Mouse (Mus musculus) heart, adult 9 months (tissue): Measurements from ENCODE around the gene Peli1.

Source experiments
- DNase-seq, 2 experiments: peaks; one replicate each; pipeline ENCODE4 v3.0.0; 2022; ENCODE audit warnings: low spot score in 2 of 2

Peli1 gene

DNA sequence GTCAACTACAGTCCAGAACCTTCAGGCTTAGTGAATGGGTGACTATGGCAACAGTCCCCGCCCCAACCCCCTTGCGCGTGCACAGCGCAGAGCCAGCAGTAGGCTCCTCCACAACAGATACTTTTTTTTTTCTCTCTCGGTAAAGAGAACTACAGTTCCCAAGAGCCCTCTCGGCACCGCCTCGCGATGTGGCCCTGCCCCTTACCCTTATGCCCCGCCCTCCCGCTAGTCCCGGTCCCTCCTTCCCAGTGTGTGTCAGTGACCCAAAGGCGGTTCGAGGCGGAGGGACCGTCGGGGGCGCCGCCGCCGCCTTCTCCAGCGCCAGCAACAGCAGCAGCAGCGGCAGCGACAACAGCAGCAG is at the start of gene Peli1:
Peli1 (plus strand) TSS at position 225 of the 361 bp plus-strand sequence.
- peak; percentile 94 to 95 for DNase-seq

DNA sequence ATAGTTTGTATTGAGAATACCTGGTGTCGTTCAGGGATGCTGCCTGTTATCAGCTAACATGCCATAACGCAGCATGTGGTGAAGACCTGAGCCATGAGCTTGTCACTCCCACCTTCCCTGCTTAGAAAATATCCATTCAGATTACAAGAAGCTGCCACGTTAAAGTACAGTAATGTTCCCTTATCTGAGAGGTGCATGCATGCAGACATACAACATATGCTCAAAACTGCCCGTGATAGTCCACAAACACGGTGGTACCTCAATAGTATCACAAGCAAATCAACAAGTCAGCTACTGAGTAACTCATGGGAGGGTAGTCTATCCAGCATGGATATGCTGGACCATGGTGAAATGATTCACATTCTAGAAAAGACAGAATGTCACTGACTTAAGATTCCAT is 48.5 kb upstream of the Peli1 start:
- DNase-seq: no peak

DNA sequence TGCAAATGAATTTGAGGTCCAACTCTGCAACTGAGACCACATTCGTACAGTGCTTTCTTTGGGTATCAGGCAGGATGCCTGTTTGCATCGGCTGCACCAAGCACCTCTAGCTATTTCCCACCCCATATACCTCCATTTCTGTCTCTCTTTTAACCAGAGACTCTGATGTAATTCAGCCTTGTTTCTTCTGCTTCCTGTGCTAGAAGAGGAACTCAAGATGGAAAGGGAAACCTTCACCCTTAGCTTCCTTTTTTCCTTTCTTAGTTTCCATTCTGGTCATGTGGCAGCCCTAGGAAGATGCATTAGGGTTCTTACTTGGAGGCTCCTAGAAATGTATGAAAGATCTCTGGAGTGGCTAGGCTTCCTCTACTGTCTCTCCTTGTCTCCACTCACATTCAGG is 44.9 kb upstream of the Peli1 start:
- DNase-seq: peak in 1 of 2 experiments; percentile 40

DNA sequence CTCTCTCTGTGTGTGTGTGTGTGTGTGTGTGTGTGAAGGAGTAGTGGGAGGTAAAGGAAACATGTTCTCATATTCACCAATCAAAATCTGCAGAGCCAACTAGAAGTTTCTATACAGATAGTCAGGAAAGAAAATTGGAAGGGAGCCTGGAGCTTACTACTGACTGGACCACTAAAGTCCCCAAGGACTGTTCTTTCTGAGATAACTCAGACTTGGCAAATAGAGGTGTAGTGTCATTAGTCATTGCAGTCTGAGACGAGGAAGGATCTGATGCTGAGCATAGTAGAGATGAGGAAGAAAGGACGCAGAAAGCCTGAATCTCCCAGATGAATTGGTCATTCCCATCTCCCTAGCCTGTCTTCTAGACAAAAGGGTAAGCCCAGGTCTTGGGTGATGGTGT is 43.2 kb upstream of the Peli1 start:
- DNase-seq: no peak

DNA sequence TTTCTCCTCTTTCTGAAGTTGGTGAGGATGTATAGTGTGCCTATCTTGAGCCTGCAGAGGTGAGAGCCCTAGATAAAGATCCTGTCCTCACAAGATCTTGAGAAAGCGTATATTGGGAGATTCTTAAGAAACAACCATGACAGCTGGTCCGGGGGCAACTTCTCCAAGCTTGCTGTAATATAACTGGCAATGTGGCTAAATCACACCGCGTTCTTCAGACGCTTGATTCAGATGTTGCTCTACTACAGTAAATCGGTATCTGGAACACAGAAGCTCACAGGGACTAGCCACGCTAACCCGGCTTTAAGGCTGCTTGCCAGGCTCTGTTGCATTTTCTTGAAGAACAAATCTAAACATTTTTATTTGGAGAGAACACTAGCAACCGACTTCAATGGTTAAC is 39.4 kb upstream of the Peli1 start:
- no peak for DNase-seq

- no peak for DNase-seq
These were observed 36.5 kb upstream of the Peli1 start for GRCm38 (mm10) chr11:21054587-21054986.

DNA sequence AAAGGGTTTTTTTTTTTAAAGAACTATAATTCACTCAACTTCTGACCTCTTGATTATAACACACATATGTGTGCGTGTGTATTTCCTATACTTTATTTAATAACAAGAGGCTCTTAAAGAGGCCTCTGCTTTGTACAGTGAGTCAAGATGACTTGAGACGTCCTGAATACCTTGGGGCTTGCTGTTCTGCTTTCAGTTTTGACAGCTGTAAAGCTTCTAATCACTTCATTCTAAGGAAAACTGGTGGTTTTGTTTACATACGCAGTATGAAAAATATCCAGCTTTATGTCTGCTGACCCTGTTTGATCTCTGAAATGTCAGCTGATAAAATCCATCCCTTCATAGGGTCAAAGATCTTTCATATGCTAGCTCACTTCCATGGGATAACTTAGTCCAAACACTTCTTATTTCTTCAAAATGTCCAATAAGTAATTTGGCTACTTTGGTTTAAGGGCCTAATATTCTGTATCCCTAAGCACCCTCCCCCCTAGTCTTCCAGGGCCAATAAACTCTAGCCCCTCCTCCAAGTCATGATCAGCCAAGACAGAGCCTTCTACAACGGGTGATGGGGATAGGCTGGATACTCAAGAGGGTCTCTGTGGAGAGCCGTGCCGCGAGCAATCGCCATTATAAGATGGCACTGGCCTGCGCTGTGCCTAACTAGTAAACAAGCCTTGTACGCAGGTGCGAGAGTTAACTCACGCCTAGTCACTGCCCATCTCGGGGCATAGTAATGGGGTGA is 34.8 kb upstream of the Peli1 start:
- DNase-seq: no peak

DNA sequence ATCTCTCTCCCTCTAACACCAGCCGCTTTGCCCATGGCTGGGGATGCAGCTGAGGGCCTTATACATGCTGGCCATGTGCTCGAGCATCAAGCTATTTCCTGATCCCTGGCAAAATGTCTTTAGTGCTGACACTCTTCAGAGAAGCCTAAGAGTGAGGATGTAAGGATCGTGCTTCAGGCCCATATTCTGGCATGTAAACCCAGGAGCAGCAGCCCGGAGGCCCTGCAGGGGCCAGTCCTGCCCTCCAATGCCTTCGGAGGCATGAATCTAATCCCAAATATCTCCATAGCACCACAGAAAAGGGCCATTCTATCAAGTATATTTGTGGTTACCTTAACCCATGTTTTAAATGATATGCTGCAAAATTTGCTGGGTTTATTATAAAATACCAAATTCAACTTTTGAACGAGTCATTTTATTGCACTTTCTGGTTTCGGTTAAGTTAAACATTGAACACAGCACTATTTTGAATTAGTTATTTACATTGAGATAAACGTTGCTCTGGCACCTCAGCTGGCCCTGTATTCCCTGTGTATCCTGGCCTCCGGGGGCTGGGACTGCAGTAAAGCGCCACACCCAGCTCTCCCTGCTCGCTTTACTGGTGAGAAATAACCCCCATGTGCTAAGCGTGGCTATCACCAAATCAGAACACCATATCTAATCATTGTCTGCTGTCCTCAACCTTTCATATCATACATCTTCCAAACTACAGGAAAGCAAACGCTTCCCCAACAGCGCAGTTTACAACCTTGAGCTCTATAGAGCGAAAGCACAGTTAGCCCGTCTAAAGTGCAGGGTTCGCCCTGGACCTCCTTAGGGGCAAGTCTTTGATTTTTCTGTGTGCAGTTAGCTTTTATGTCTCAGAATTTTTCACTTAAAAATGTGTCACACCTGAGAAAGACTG is 33.3 kb upstream of the Peli1 start:
- DNase-seq: no peak

GRCm38 (mm10) chr11:21058415-21058781 is 32.7 kb upstream of the Peli1 start:
- no peak for DNase-seq

DNA sequence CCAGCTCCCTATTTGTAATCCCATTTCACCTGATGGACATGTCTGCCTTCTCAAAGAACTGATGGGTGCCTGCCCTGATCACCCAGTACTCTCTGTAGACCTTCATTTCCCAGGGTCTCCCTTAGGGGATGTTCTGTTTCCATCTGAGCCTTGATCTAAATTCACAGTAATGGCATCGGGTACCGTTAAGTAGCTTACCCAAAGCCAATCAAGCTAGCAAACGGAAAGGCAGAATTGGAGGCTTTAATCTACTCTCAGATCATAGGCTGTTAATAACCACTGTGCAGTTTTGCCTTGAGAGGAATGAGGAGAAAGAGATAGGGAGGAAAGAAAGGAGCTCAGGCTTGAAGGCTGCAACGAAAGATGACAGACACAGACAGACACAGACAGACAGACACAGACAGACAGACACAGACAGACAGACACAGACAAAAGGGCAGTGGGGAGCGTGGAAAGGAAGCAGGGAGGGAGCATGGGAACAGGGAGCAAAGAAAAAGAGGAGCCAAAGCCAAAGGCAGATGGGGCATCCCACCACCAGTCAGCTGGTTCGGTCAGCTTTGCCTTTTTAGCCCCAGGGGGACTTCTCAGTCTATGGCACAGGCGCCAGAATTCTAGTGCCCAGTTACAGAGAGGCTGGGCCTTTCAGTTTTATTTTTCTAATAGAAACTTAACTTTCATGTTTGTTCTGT is 30.6 kb upstream of the Peli1 start:
- DNase-seq: no peak

- DNase-seq: no peak
These were observed 30.1 kb upstream of the Peli1 start for GRCm38 (mm10) chr11:21061075-21061403.

GRCm38 (mm10) chr11:21061431-21061830 is 29.7 kb upstream of the Peli1 start:
- DNase-seq: peak; percentile 15 to 34

GRCm38 (mm10) chr11:21062071-21062470 is 29.0 kb upstream of the Peli1 start:
- no peak for DNase-seq

- no peak for DNase-seq
These were observed 27.8 kb upstream of the Peli1 start for GRCm38 (mm10) chr11:21063271-21063670.

- no peak for DNase-seq
These were observed 11.7 kb upstream of the Peli1 start for GRCm38 (mm10) chr11:21079400-21079799.

GRCm38 (mm10) chr11:21079851-21080362 is 11.2 kb upstream of the Peli1 start:
- DNase-seq: peak; percentile 59 to 70

- DNase-seq: no peak
These were observed 9.9 kb upstream of the Peli1 start for GRCm38 (mm10) chr11:21081169-21081568.

DNA sequence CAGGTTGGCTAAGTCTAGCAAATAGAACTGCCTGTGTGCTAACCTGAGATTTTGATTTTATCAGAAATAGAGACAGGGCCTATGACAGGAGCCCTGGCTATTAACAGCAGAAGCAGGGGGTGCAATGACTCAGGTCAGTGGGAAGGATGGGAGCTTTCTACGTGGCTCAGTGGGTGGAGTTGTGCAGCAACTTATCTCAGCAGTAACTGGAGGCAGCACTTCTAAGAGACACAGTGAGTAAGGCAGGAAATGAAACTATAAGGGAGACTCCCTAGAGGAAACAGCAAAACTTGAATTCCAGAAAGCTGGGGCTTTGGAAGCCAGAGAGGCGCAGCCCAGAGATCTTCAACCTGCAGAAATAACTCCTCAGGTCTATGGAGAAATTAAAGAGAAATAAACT is 8.4 kb upstream of the Peli1 start:
- peak; percentile 41 to 59 for DNase-seq

DNA sequence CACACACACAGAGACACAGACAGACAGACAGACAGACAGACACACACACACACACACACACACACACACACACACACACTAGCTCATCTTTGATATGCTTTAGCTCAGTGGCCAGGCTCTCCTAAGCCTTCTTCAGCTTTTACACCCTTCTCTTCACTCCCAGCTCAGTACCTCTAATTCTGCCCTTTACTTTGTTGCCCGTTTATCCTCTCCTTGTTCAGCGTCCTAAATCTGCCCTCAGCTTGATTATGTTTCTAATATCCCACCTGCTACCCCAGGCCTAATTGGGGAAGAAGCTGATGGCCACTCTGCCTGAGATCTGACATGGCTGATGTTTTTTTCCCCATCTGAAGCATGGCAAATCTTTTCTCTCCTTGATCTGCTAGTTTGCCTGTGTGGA is 2.7 kb upstream of the Peli1 start:
- no peak for DNase-seq

- no peak for DNase-seq
These were observed 1.5 kb upstream of the Peli1 start for GRCm38 (mm10) chr11:21089571-21089970.

GRCm38 (mm10) chr11:21091428-21092405 is 626 bp downstream of the Peli1 start:
- peak; percentile 54 to 62 for DNase-seq
